Mouse (Mus musculus) gastrocnemius, adult 2 months (tissue): ENCODE results near the gene Gm10718. TPM values are rescaled to one million over a fixed set of nuclear protein-coding genes. Genes with fewer than 3 reads are reported as not detected.
A peak's percentile ranks its signal among the peaks of the same experiment; 100 is the strongest.
"Not testable (repeated sequence)": the region's sequence is repeated elsewhere in the genome, so short reads cannot be mapped to it uniquely, and the experiment has no call there.

Source experiments
- DNase-seq: peaks from one replicate; pipeline ENCODE4 v3.0.0; 2022
- H3K27ac ChIP-seq: fragments of 200-600 bp; 2 replicates; pipeline ENCODE4 v1.8.1; 2022; ENCODE audit warnings: mild to moderate bottlenecking
- H3K4me3 ChIP-seq: fragments of 200-600 bp; 2 replicates; pipeline ENCODE4 v1.8.1; 2022; ENCODE audit warnings: mild to moderate bottlenecking, moderate library complexity
- intact Hi-C: fragments of 180-260 bp; cut with DNase I; formaldehyde crosslinking; loops from one replicate; pipeline ENCODE4 v1.15.1; 2025
- microRNA-seq: library from miRNA; unstranded; fragments of <30 nt; microRNA quantifications from one replicate; pipeline ENCODE4 v1.2.0, GENCODE M21; 2021
- total RNA-seq, 2 experiments: library from RNA; stranded (reverse); gene quantifications; 2 replicates each; pipeline ENCODE4 v1.2.3; 2021

Gene Gm10718
- total RNA-seq, 2 experiments from 2014 or later = not detected

GRCm38 (mm10) chr9:3022316-3023008 is 885 bp upstream of the Gm10718 start:
- intact Hi-C loops, H3K27ac ChIP-seq, H3K4me3 ChIP-seq: not testable (repeated sequence)
- DNase-seq = peak; percentile 16

DNA sequence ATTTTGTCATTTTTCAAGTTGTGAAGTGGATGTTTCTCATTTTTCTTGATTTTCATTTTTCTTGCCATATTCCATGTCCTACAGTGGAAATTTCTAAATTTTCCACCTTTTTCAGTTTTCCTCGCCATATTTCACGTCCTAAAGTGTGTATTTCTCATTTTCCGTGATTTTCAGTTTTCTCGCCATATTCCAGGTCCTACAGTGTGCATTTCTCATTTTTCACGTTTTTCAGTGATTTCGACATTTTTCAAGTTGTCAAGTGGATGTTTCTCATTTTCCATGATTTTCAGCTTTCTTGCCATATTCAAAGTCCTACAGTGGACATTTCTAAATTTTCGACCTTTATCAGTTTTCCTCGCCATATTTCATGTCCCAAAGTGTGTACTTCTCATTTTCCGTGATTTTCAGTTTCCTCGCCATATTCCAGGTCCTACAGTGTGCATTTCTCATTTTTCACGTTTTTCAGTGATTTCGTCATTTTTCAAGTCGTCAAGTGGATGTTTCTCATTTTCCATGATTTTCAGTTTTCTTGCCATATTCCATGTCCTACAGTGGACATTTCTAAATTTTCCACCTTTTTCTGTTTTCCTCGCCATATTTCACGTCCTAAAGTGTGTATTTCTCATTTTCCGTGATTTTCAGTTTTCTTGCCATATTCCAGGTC is 770 bp downstream of the Gm10718 start:
- DNase-seq, H3K4me3 ChIP-seq, H3K27ac ChIP-seq, intact Hi-C loops: not testable (repeated sequence)

DNA sequence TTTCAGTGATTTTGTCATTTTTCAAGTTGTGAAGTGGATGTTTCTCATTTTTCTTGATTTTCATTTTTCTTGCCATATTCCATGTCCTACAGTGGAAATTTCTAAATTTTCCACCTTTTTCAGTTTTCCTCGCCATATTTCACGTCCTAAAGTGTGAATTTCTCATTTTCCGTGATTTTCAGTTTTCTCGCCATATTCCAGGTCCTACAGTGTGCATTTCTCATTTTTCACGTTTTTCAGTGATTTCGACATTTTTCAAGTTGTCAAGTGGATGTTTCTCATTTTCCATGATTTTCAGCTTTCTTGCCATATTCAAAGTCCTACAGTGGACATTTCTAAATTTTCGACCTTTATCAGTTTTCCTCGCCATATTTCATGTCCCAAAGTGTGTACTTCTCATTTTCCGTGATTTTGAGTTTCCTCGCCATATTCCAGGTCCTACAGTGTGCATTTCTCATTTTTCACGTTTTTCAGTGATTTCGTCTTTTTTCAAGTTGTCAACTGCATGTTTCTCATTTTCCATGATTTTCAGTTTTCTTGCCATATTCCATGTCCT is 1.6 kb downstream of the Gm10718 start, which contains the start of gene Gm10717:
Gene Gm10717 (plus strand): TSS at position 506 of the 556 bp plus-strand sequence.
- intact Hi-C loops, DNase-seq, H3K4me3 ChIP-seq, H3K27ac ChIP-seq: not testable (repeated sequence)

DNA sequence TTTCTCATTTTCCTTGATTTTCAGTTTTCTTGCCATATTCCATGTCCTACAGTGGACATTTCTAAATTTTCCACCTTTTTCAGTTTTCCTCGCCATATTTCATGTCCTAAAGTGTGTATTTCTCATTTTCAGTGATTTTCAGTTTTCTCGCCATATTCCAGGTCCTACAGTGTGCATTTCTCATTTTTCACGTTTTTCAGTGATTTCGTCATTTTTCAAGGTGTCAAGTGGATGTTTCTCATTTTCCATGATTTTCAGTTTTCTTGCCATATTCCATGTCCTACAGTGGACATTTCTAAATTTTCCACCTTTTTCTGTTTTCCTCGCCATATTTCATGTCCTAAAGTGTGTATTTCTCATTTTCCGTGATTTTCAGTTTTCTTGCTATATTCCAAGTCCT is 2.3 kb downstream of the Gm10718 start:
- H3K27ac ChIP-seq, intact Hi-C loops, DNase-seq, H3K4me3 ChIP-seq: not testable (repeated sequence)

GRCm38 (mm10) chr9:3026136-3026535 is 2.8 kb downstream of the Gm10718 start:
- intact Hi-C loops, H3K27ac ChIP-seq, H3K4me3 ChIP-seq, DNase-seq: not testable (repeated sequence)

DNA sequence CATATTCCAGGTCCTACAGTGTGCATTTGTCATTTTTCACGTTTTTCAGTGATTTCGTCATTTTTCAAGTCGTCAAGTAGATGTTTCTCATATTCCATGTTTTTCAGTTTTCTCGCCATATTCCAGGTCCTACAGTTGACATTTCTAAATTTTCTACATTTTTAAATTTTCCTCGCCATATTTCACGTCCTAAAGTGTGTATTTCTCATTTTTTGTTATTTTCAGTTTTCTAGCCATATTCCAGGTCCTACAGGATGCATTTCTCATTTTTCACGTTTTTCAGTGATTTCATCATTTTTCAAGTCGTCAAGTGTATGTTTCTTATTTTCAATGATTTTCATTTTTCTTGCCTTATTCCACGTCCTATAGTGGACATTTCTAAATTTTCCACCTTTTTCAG is 3.4 kb downstream of the Gm10718 start:
- intact Hi-C loops, H3K4me3 ChIP-seq, H3K27ac ChIP-seq, DNase-seq: not testable (repeated sequence)

DNA sequence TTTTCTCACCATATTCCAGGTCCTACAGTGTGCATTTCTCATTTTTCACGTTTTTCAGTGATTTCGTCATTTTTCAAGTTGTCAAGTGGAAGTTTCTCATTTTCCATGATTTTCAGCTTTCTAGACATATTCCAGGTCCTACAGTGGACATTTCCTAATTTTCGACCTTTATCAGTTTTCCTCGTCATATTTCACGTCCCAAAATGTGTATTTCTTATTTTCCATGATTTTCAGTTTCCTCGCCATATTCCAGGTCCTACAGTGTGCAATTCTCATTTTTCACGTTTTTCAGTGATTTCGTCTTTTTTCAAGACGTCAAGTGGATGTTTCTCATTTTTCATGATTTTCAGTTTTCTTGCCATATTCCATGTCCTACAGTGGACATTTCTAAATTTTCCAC is 3.9 kb downstream of the Gm10718 start:
- DNase-seq, intact Hi-C loops, H3K27ac ChIP-seq, H3K4me3 ChIP-seq: not testable (repeated sequence)

- DNase-seq = not testable (repeated sequence)
Measured at GRCm38 (mm10) chr9:3029276-3030000, 6.1 kb downstream of the Gm10718 start.

GRCm38 (mm10) chr9:3030677-3031318 is 7.5 kb downstream of the Gm10718 start:
- intact Hi-C loops, DNase-seq, H3K4me3 ChIP-seq, H3K27ac ChIP-seq: not testable (repeated sequence)

More at GRCm38 (mm10) chr9:3029276-3030000, 6.1 kb downstream of the Gm10718 start:
- H3K4me3 ChIP-seq, intact Hi-C loops, H3K27ac ChIP-seq: not testable (repeated sequence)

- intact Hi-C loops, H3K27ac ChIP-seq, H3K4me3 ChIP-seq: not testable (repeated sequence)
Measured at GRCm38 (mm10) chr9:3034299-3034698, 11.0 kb downstream of the Gm10718 start, which contains the start of gene Gm17535. Gene Gm17535, plus strand, starts transcription at chr9:3034599.

DNA sequence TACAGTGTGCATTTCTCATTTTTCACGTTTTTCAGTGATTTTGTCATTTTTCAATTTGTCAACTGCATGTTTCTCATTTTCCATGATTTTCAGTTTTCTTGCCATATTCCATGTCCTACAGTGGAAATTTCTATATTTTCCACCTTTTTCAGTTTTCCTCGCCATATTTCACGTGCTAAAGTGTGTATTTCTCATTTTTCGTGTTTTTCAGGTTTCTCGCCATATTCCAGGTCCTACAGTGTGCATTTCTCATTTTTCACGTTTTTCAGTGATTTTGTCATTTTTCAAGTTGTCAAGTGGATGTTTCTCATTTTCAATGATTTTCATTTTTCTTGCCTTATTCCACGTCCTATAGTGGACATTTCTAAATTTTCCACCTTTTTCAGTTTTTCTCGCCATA is 13.2 kb downstream of the Gm10718 start, which contains the start of gene Gm10715:
Gene Gm10715 (plus strand): TSS at position 301 of the 400 bp plus-strand sequence.
- intact Hi-C loops = not testable (repeated sequence)

More at GRCm38 (mm10) chr9:3034299-3034698, 11.0 kb downstream of the Gm10718 start, which contains the start of gene Gm17535:
- not testable (repeated sequence) for DNase-seq

GRCm38 (mm10) chr9:3038161-3038560 is 14.8 kb downstream of the Gm10718 start:
- H3K4me3 ChIP-seq, intact Hi-C loops, H3K27ac ChIP-seq, DNase-seq: not testable (repeated sequence)

More for the DNA sequence above, 13.2 kb downstream of the Gm10718 start, which contains the start of gene Gm10715:
- not testable (repeated sequence) for H3K27ac ChIP-seq, H3K4me3 ChIP-seq, DNase-seq

Small RNAs within 50 kb of the gene (microRNA-seq; reads per million reads assigned to microRNA genes)
- gene Mir101c = not detected

Other genes with a start within 250 kb of the Gm10718 start
- gene Gm10722, start 22.6 kb upstream of the Gm10718 start, total RNA-seq = not detected
- gene Gm11168, start 20.2 kb upstream of the Gm10718 start, total RNA-seq = not detected
- gene Gm10721, start 10.4 kb upstream of the Gm10718 start, total RNA-seq = not detected
- gene Gm10720, start 7.9 kb upstream of the Gm10718 start, total RNA-seq = not detected
- gene Gm10719, start 6.1 kb upstream of the Gm10718 start, total RNA-seq = not detected
- not detected for gene Gm10717, start 1.9 kb downstream of the Gm10718 start, total RNA-seq
- not detected for gene Gm17535, start 11.1 kb downstream of the Gm10718 start, total RNA-seq
- gene Gm10715, start 13.3 kb downstream of the Gm10718 start, total RNA-seq = not detected